Mouse (Mus musculus): Measurements from ENCODE around the gene Lin9. TPM values are rescaled to one million over a fixed set of nuclear protein-coding genes. Genes with fewer than 3 reads are reported as not detected.
A peak's percentile ranks its signal among the peaks of the same experiment; 100 is the strongest.

The Lin9 gene
- polyA plus RNA-seq, 1 experiment from 2014 or later: 25.9 TPM

GRCm38 (mm10) chr1:180691284-180691683 lies 50.3 kb downstream of the Lin9 start:
- H3K9ac ChIP-seq (ENCODE audit: low read depth, low read length): no peak overlapping the region
- DNase-seq (ENCODE audit: low spot score) (no peak), ATAC-seq (ENCODE audit: low FRiP score) (no peak)
- H3K4me1 ChIP-seq (replicated peaks; ENCODE audit: control insufficient read depth, insufficient read depth, low read length): peaks cover under 1% of the 10 kb centered on the region
- H3K4me3 ChIP-seq (ENCODE audit: low read depth, low read length): no peak overlapping the region
- no peaks in the 10 kb centered on the region for H3K36me3 ChIP-seq (ENCODE audit: control insufficient read depth, insufficient read depth, low read length)
- H3K27me3 ChIP-seq (ENCODE audit: control insufficient read depth, insufficient read depth, low read length): peaks cover 7% of the 10 kb centered on the region
- H3K27ac ChIP-seq (ENCODE audit: low read depth, low read length): no peak overlapping the region
- 90% methylated on average over 7 of the region's 7 CpGs for WGBS
- H3K4me2 ChIP-seq (replicated peaks; ENCODE audit: low read depth, low read length): no peak overlapping the region
- H3K9me3 ChIP-seq (ENCODE audit: control insufficient read depth, low read length): no peaks in the 10 kb centered on the region

- ATAC-seq (ENCODE audit: low FRiP score) (no peak), DNase-seq (ENCODE audit: low spot score) (peak; percentile 55)
- 0 out of 2 replicates have a peak within 1 kb of the TSS, but pooled peaks have one; percentile 27 for H3K9ac ChIP-seq (ENCODE audit: low read depth, low read length)
- WGBS: 2% methylated on average over 67 of the region's 79 CpGs
- H3K27me3 ChIP-seq (ENCODE audit: control insufficient read depth, insufficient read depth, low read length): peaks cover 26% of the 10 kb centered on the region
- H3K36me3 ChIP-seq (ENCODE audit: control insufficient read depth, insufficient read depth, low read length): no peaks in the 10 kb centered on the region
- peak within 1 kb of the TSS; percentile 52 for H3K4me2 ChIP-seq (replicated peaks; ENCODE audit: low read depth, low read length)
- H3K9me3 ChIP-seq (ENCODE audit: control insufficient read depth, low read length): no peaks in the 10 kb centered on the region
- H3K4me1 ChIP-seq (replicated peaks; ENCODE audit: control insufficient read depth, insufficient read depth, low read length): peaks cover 4% of the 10 kb centered on the region
- no peak within 1 kb of the TSS for H3K27ac ChIP-seq (ENCODE audit: low read depth, low read length)
- H3K4me3 ChIP-seq (ENCODE audit: low read depth, low read length): peak within 1 kb of the TSS; percentile 39
These were observed 55.8 kb downstream of the Lin9 start, which contains the start of gene Mixl1 for GRCm38 (mm10) chr1:180696626-180697352. Gene Mixl1, minus strand, starts transcription at chr1:180697034.

GRCm38 (mm10) chr1:180698063-180698462 lies 57.1 kb downstream of the Lin9 start:
- 48% methylated on average over 5 of the region's 5 CpGs for WGBS
- H3K27me3 ChIP-seq (ENCODE audit: control insufficient read depth, insufficient read depth, low read length): peaks cover 26% of the 10 kb centered on the region
- H3K9me3 ChIP-seq (ENCODE audit: control insufficient read depth, low read length): no peaks in the 10 kb centered on the region
- H3K9ac ChIP-seq (ENCODE audit: low read depth, low read length): no peak overlapping the region
- no peaks in the 10 kb centered on the region for H3K36me3 ChIP-seq (ENCODE audit: control insufficient read depth, insufficient read depth, low read length)
- no peak overlapping the region for H3K4me3 ChIP-seq (ENCODE audit: low read depth, low read length)
- no peak overlapping the region for H3K27ac ChIP-seq (ENCODE audit: low read depth, low read length)
- no peak overlapping the region for H3K4me2 ChIP-seq (replicated peaks; ENCODE audit: low read depth, low read length)
- no peak for ATAC-seq (ENCODE audit: low FRiP score)
- DNase-seq (ENCODE audit: low spot score): no peak
- peaks cover 4% of the 10 kb centered on the region for H3K4me1 ChIP-seq (replicated peaks; ENCODE audit: control insufficient read depth, insufficient read depth, low read length)

GRCm38 (mm10) chr1:180703400-180703799 lies 62.5 kb downstream of the Lin9 start:
- no peak overlapping the region for H3K4me2 ChIP-seq (replicated peaks; ENCODE audit: low read depth, low read length)
- no peaks in the 10 kb centered on the region for H3K36me3 ChIP-seq (ENCODE audit: control insufficient read depth, insufficient read depth, low read length)
- H3K27ac ChIP-seq (ENCODE audit: low read depth, low read length): no peak overlapping the region
- no peaks in the 10 kb centered on the region for H3K4me1 ChIP-seq (replicated peaks; ENCODE audit: control insufficient read depth, insufficient read depth, low read length)
- WGBS: 52% methylated on average over 6 of the region's 6 CpGs
- DNase-seq (ENCODE audit: low spot score) (no peak), ATAC-seq (ENCODE audit: low FRiP score) (no peak)
- peaks cover 2% of the 10 kb centered on the region; the same call in 1 of the 2 replicates for H3K27me3 ChIP-seq (ENCODE audit: control insufficient read depth, insufficient read depth, low read length)
- H3K9ac ChIP-seq (ENCODE audit: low read depth, low read length): no peak overlapping the region
- H3K9me3 ChIP-seq (ENCODE audit: control insufficient read depth, low read length): no peaks in the 10 kb centered on the region
- H3K4me3 ChIP-seq (ENCODE audit: low read depth, low read length): no peak overlapping the region

- 69% methylated on average over 3 of the region's 3 CpGs for WGBS
- Histone ChIP-seq H3K27me3 (ENCODE audit: control insufficient read depth, insufficient read depth, low read length) (0 out of 2 replicates have a peak, but pooled peaks cover 2% of the 10 kb centered on the region), H3K27ac (ENCODE audit: low read depth, low read length) (no peak overlapping the region), H3K36me3 (ENCODE audit: control insufficient read depth, insufficient read depth, low read length) (no peaks in the 10 kb centered on the region), H3K4me1 (replicated peaks; ENCODE audit: control insufficient read depth, insufficient read depth, low read length) (no peaks in the 10 kb centered on the region), H3K9ac (ENCODE audit: low read depth, low read length) (no peak overlapping the region), H3K9me3 (ENCODE audit: control insufficient read depth, low read length) (no peaks in the 10 kb centered on the region), H3K4me3 (ENCODE audit: low read depth, low read length) (no peak overlapping the region), H3K4me2 (replicated peaks; ENCODE audit: low read depth, low read length) (no peak overlapping the region)
- ATAC-seq (ENCODE audit: low FRiP score) (no peak), DNase-seq (ENCODE audit: low spot score) (no peak)
These were observed 66.4 kb downstream of the Lin9 start for GRCm38 (mm10) chr1:180707368-180707767.

- no peak for ATAC-seq (ENCODE audit: low FRiP score)
- no peaks in the 10 kb centered on the region for H3K4me1 ChIP-seq (replicated peaks; ENCODE audit: control insufficient read depth, insufficient read depth, low read length)
- H3K36me3 ChIP-seq (ENCODE audit: control insufficient read depth, insufficient read depth, low read length): no peaks in the 10 kb centered on the region
- no peak for DNase-seq (ENCODE audit: low spot score)
- no peak overlapping the region for H3K27ac ChIP-seq (ENCODE audit: low read depth, low read length)
- H3K9me3 ChIP-seq (ENCODE audit: control insufficient read depth, low read length): no peaks in the 10 kb centered on the region
- 0 out of 2 replicates have a peak, but pooled peaks cover 2% of the 10 kb centered on the region for H3K27me3 ChIP-seq (ENCODE audit: control insufficient read depth, insufficient read depth, low read length)
- H3K4me3 ChIP-seq (ENCODE audit: low read depth, low read length): no peak overlapping the region
- H3K9ac ChIP-seq (ENCODE audit: low read depth, low read length): no peak overlapping the region
- no peak overlapping the region for H3K4me2 ChIP-seq (replicated peaks; ENCODE audit: low read depth, low read length)
- 78% methylated on average over 3 of the region's 3 CpGs for WGBS
These were observed 66.9 kb downstream of the Lin9 start for GRCm38 (mm10) chr1:180707813-180708212.

GRCm38 (mm10) chr1:180708935-180709776 lies 68.2 kb downstream of the Lin9 start:
- Histone ChIP-seq H3K27ac (ENCODE audit: low read depth, low read length) (no peak overlapping the region), H3K9me3 (ENCODE audit: control insufficient read depth, low read length) (no peaks in the 10 kb centered on the region), H3K4me1 (replicated peaks; ENCODE audit: control insufficient read depth, insufficient read depth, low read length) (no peaks in the 10 kb centered on the region), H3K27me3 (ENCODE audit: control insufficient read depth, insufficient read depth, low read length) (no peaks in the 10 kb centered on the region), H3K9ac (ENCODE audit: low read depth, low read length) (no peak overlapping the region), H3K4me3 (ENCODE audit: low read depth, low read length) (no peak overlapping the region), H3K36me3 (ENCODE audit: control insufficient read depth, insufficient read depth, low read length) (no peaks in the 10 kb centered on the region), H3K4me2 (replicated peaks; ENCODE audit: low read depth, low read length) (no peak overlapping the region)
- WGBS: 71% methylated on average over 14 of the region's 14 CpGs
- no peak for DNase-seq (ENCODE audit: low spot score)
- ATAC-seq (ENCODE audit: low FRiP score): no peak

GRCm38 (mm10) chr1:180718756-180719155 lies 77.8 kb downstream of the Lin9 start:
- Histone ChIP-seq H3K9ac (ENCODE audit: low read depth, low read length) (no peak overlapping the region), H3K36me3 (ENCODE audit: control insufficient read depth, insufficient read depth, low read length) (no peaks in the 10 kb centered on the region), H3K27me3 (ENCODE audit: control insufficient read depth, insufficient read depth, low read length) (no peaks in the 10 kb centered on the region), H3K27ac (ENCODE audit: low read depth, low read length) (no peak overlapping the region), H3K9me3 (ENCODE audit: control insufficient read depth, low read length) (no peaks in the 10 kb centered on the region), H3K4me1 (replicated peaks; ENCODE audit: control insufficient read depth, insufficient read depth, low read length) (no peaks in the 10 kb centered on the region), H3K4me2 (replicated peaks; ENCODE audit: low read depth, low read length) (no peak overlapping the region), H3K4me3 (ENCODE audit: low read depth, low read length) (no peak overlapping the region)
- no peak for ATAC-seq (ENCODE audit: low FRiP score)
- no peak for DNase-seq (ENCODE audit: low spot score)
- 78% methylated on average over 5 of the region's 5 CpGs for WGBS

Data from hindbrain, embryonic 11.5 days (tissue).